Mouse (Mus musculus): ENCODE data around the gene Elovl7.

DNA sequence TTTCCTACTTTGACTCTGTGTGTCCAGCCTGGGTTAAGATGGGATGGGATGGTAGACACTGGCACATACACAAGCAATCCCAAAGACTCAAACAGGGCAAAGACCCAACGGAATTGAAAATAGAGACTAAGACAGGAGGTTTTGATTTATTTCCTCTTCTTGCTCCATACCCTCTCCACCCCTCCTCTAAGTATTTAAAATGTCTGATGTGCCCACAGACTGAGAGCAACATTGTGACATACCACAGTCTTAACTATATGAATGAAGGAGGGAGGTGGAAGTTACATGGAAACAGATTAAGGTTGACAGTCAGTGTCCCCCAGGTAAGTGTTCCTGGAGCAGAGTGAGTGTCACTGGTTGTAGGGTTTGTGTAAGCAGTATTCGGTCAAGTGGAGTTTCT is 70.1 kb downstream of the Elovl7 start:
- no peak for TF ChIP-seq CTCF (IDR thresholded peaks at IDR 0.05; ENCODE audit: borderline replicate concordance, control insufficient read depth, extremely low read depth, insufficient read depth, low read length, poor library complexity)
- TF ChIP-seq POLR2A (IDR thresholded peaks at IDR 0.05; ENCODE audit: control insufficient read depth, extremely low read depth, insufficient read depth, low read length, poor library complexity): no peak
